Mouse (Mus musculus): ENCODE results near the gene Ewsr1. TPM values are rescaled to one million over a fixed set of nuclear protein-coding genes. Genes with fewer than 3 reads are reported as not detected.

The Ewsr1 gene
- polyA plus RNA-seq, 1 experiment from 2014 or later = 511 TPM

DNA sequence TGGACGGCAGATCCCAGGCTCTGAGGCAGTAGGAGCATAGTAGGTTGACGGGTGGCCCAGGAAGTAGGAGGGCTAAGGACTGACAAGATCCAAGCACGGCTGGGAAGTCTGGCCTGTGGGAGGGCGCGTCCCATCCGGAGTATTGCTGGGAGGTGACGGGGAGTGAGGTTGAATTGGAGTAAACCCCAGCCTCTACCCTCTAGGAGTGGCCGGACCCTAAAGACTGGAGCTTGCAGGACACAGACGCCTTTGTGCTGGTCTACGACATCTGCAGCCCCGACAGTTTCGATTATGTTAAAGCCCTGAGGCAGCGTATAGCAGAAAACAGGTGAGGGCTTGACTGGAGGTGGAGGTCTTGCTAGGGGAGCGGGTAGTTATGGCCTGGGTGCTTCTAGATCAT lies 39.8 kb downstream of the Ewsr1 start:
- Histone ChIP-seq H3K4me2 (ENCODE audit: low read depth, severe bottlenecking) (no peak overlapping the region), H3K27me3 (ENCODE audit: control insufficient read depth, insufficient read depth, low read length) (peaks cover 85% of the 10 kb centered on the region), H3K9me3 (ENCODE audit: control insufficient read depth, low read length) (no peaks in the 10 kb centered on the region), H3K36me3 (ENCODE audit: control insufficient read depth, insufficient read depth, low read length) (no peaks in the 10 kb centered on the region), H3K27ac (replicated peaks; ENCODE audit: low read depth, low read length) (no peak overlapping the region), H3K4me3 (ENCODE audit: low read depth, low read length) (no peak overlapping the region), H3K9ac (ENCODE audit: low read length) (no peak overlapping the region), H3K4me1 (ENCODE audit: control insufficient read depth, insufficient read depth, low read length) (peaks cover 47% of the 10 kb centered on the region)
- 17% methylated on average over 14 of the region's 14 CpGs for WGBS
- no peak for ATAC-seq (ENCODE audit: insufficient number of reproducible peaks, low FRiP score, low TSS enrichment, low read depth)
- DNase-seq (ENCODE audit: low spot score) = peak; percentile 56

DNA sequence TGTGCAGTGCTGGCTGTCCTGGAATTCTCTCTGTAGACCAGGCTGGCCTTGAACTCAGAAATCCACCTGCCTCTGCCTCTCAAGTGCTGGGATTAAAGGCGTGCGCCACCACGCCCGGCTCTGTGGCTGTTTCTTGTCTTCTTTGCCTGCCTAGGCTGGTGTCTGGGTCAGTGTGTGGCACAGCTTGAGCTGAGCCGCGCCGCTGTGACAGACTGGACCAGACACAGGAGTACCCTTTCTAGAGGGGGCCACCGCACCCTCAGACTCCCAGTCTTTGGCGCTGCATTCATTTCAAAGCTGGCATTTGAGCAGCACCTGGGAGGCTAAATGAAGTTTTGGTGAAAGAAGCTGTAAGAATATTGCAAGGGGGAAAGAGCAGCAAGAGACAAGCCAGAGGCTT lies 40.3 kb downstream of the Ewsr1 start:
- no peak overlapping the region for H3K4me2 ChIP-seq (ENCODE audit: low read depth, severe bottlenecking)
- WGBS = 33% methylated on average over 9 of the region's 9 CpGs
- no peak overlapping the region for H3K9ac ChIP-seq (ENCODE audit: low read length)
- peaks cover 45% of the 10 kb centered on the region for H3K4me1 ChIP-seq (ENCODE audit: control insufficient read depth, insufficient read depth, low read length)
- H3K27ac ChIP-seq (replicated peaks; ENCODE audit: low read depth, low read length) = no peak overlapping the region
- no peak for ATAC-seq (ENCODE audit: insufficient number of reproducible peaks, low FRiP score, low TSS enrichment, low read depth)
- DNase-seq (ENCODE audit: low spot score) = no peak
- no peaks in the 10 kb centered on the region for H3K36me3 ChIP-seq (ENCODE audit: control insufficient read depth, insufficient read depth, low read length)
- no peak overlapping the region for H3K4me3 ChIP-seq (ENCODE audit: low read depth, low read length)
- peaks cover 81% of the 10 kb centered on the region for H3K27me3 ChIP-seq (ENCODE audit: control insufficient read depth, insufficient read depth, low read length)
- H3K9me3 ChIP-seq (ENCODE audit: control insufficient read depth, low read length) = no peaks in the 10 kb centered on the region

DNA sequence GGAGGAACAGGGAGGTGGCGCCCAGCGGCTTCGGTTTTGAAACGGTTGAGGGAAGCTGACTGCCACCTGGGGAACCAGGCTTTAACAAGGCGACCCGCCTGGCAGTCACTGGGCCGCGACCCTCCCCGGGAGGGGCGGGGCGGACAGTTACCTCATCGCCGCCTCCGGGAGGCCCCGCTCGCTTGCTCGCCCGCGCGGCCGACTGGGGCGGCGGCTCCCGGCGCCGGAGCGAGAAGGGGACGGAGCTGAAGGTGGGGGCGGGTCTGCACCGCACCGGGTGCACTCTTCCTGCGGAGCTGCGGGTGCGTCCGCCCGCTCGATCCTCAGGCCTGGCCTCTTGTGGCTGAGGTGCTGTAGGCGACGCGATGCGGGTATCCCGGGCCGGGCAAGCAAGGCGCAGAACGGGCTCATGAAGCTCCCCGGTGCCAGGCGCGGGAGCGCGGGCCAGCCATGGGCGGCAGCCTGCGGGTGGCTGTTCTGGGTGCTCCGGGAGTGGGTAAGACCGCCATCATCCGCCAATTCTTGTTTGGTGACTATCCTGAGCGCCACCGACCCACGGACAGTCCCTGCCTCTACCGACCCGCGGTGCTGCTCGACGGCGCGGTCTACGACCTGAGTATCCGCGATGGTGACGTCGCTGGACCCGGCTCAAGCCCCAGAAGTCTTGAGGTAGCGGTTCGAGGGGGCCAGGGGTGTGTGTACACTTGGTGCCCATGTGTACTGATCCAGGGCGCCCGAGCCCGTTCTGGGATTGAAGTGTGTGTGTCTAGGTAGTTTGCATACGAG lies 41.0 kb downstream of the Ewsr1 start, which contains the start of gene Rasl10a:
TSS of gene Rasl10a (plus strand) at position 273 of the 786 bp plus-strand sequence.
- H3K4me1 ChIP-seq (ENCODE audit: control insufficient read depth, insufficient read depth, low read length) = peaks cover 45% of the 10 kb centered on the region
- H3K4me2 ChIP-seq (ENCODE audit: low read depth, severe bottlenecking) = peak within 1 kb of the TSS; percentile 81
- peak within 1 kb of the TSS; percentile 43 for H3K9ac ChIP-seq (ENCODE audit: low read length)
- peaks cover 74% of the 10 kb centered on the region for H3K27me3 ChIP-seq (ENCODE audit: control insufficient read depth, insufficient read depth, low read length)
- peak within 1 kb of the TSS; percentile 33 for H3K4me3 ChIP-seq (ENCODE audit: low read depth, low read length)
- H3K36me3 ChIP-seq (ENCODE audit: control insufficient read depth, insufficient read depth, low read length) = no peaks in the 10 kb centered on the region
- ATAC-seq (ENCODE audit: insufficient number of reproducible peaks, low FRiP score, low TSS enrichment, low read depth) (no peak), DNase-seq (ENCODE audit: low spot score) (peak; percentile 61)
- 1% methylated on average over 76 of the region's 77 CpGs for WGBS
- no peak within 1 kb of the TSS for H3K27ac ChIP-seq (replicated peaks; ENCODE audit: low read depth, low read length)
- no peaks in the 10 kb centered on the region for H3K9me3 ChIP-seq (ENCODE audit: control insufficient read depth, low read length)

DNA sequence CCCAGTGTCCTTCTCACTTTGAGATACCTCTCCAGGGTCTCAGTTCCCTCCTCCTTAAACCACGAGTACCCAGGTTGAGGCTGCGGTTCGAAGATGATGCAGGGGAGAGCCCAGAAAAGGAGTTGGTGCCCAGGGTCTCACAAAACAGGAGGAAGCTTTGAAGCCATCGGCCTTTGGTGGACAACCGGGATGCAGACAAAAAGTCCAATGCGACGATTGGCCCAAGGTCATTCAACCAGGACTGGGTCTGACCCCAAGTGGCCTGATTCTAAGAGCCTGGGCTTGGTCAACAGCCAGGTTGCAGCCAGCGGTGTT lies 41.6 kb downstream of the Ewsr1 start:
- no peak for DNase-seq (ENCODE audit: low spot score)
- 17% methylated on average over 8 of the region's 8 CpGs for WGBS
- Histone ChIP-seq H3K4me3 (ENCODE audit: low read depth, low read length) (peak overlapping the region; percentile 33), H3K4me2 (ENCODE audit: low read depth, severe bottlenecking) (peak overlapping the region; percentile 81), H3K36me3 (ENCODE audit: control insufficient read depth, insufficient read depth, low read length) (no peaks in the 10 kb centered on the region), H3K27me3 (ENCODE audit: control insufficient read depth, insufficient read depth, low read length) (peaks cover 68% of the 10 kb centered on the region), H3K9ac (ENCODE audit: low read length) (peak overlapping the region; percentile 43; the same call in 1 of the 2 replicates), H3K27ac (replicated peaks; ENCODE audit: low read depth, low read length) (no peak overlapping the region), H3K9me3 (ENCODE audit: control insufficient read depth, low read length) (no peaks in the 10 kb centered on the region), H3K4me1 (ENCODE audit: control insufficient read depth, insufficient read depth, low read length) (peaks cover 40% of the 10 kb centered on the region)
- no peak for ATAC-seq (ENCODE audit: insufficient number of reproducible peaks, low FRiP score, low TSS enrichment, low read depth)

DNA sequence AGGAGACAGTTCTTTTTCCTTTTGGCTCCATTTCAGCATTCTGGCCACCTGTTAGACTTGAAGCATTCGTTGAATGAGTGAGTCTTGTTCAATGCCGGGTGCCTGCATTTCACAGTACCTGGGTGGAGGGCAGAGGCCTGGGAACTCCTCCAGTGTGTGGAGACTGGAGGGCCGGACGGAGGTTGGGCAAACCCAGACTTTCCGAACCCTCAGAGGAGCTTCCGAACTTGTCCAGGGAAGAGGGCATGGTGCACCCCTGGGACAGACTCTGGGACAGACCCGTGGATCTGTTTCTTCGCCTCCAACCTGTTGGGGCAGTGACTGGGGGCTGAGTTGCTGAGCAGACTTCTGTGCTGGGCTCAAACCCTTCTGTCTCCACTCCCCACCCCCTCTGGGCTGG lies 42.0 kb downstream of the Ewsr1 start:
- no peak overlapping the region for H3K4me2 ChIP-seq (ENCODE audit: low read depth, severe bottlenecking)
- no peak overlapping the region for H3K27ac ChIP-seq (replicated peaks; ENCODE audit: low read depth, low read length)
- H3K36me3 ChIP-seq (ENCODE audit: control insufficient read depth, insufficient read depth, low read length) = no peaks in the 10 kb centered on the region
- WGBS = 56% methylated on average over 8 of the region's 8 CpGs
- DNase-seq (ENCODE audit: low spot score) = no peak
- H3K27me3 ChIP-seq (ENCODE audit: control insufficient read depth, insufficient read depth, low read length) = peaks cover 64% of the 10 kb centered on the region
- no peak for ATAC-seq (ENCODE audit: insufficient number of reproducible peaks, low FRiP score, low TSS enrichment, low read depth)
- H3K4me1 ChIP-seq (ENCODE audit: control insufficient read depth, insufficient read depth, low read length) = peaks cover 36% of the 10 kb centered on the region
- H3K9ac ChIP-seq (ENCODE audit: low read length) = no peak overlapping the region
- H3K4me3 ChIP-seq (ENCODE audit: low read depth, low read length) = no peak overlapping the region
- H3K9me3 ChIP-seq (ENCODE audit: control insufficient read depth, low read length) = no peaks in the 10 kb centered on the region

DNA sequence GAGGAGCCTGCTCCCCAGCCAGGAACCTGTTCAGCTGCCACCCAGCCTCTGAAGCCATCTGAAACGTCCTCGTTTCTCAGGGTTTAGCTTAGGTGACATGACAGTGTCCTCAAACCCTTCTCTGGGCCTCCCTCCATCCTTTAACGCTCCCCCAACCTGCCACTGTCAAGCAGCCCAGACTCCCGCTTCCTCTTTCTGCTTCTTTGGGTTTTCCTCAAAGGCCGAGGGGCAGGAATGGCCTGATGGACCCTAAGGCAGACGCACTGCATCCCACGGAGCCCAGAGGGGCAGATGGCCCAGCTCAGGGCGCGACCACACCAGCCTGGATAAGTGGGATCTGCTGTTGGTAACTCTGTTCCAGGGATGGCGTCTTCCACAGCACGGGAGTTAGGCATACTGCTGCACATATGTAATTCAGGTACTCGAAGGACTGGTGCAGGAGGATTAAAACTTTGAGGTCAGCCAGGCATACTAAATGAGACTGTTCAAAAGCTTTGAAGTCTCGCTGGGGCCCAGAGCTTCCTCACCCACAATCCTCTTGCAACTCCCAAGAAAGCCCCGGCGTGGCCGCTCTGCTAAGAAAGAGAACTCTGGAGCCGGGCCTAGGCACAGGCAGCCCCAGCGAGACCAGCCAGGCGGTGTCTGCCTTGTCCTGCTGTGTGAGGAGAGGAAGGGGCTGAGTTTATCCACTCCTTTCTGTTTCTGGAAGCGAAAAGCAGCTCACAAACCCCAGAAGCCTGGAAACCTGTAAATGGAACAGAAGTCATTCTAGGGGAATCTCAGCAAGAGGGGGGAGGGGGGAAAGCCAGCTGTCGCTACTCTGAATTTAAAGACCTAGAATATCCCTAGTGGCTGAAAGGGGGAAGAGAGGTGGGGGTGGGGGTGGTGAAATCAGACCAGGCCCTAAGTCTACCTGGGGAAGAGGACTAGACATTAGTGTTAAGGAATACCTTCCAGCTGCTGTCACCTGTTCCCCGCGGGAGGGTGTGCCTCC lies 42.8 kb downstream of the Ewsr1 start:
- peak overlapping the region; percentile 47; the same call in 1 of the 2 replicates for H3K9ac ChIP-seq (ENCODE audit: low read length)
- 32% methylated on average over 23 of the region's 23 CpGs for WGBS

DNA sequence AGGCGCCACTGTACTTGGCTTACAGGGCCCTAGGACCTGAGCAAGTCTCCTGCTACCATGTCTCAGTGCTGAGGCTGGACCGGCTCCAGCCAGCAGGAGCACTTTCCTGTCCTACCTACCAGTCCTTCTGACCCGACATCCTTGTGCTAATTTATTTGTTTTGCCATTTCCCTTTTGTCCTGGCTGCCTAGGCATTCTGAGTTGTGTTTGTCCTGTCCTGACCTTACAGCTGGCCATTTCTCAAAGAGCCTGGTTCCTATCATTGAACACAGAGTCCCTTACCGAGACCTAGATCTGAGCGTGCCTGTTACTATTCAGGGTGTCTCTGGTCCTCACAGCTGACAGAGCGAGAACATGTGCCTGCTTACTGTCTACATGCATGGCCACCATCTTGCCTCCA lies 44.2 kb downstream of the Ewsr1 start:
- Histone ChIP-seq H3K27ac (replicated peaks; ENCODE audit: low read depth, low read length) (no peak overlapping the region), H3K27me3 (ENCODE audit: control insufficient read depth, insufficient read depth, low read length) (peaks cover 42% of the 10 kb centered on the region), H3K4me2 (ENCODE audit: low read depth, severe bottlenecking) (no peak overlapping the region), H3K4me1 (ENCODE audit: control insufficient read depth, insufficient read depth, low read length) (peaks cover 22% of the 10 kb centered on the region), H3K9ac (ENCODE audit: low read length) (no peak overlapping the region), H3K4me3 (ENCODE audit: low read depth, low read length) (no peak overlapping the region), H3K9me3 (ENCODE audit: control insufficient read depth, low read length) (no peaks in the 10 kb centered on the region), H3K36me3 (ENCODE audit: control insufficient read depth, insufficient read depth, low read length) (no peaks in the 10 kb centered on the region)
- WGBS = 64% methylated on average over 6 of the region's 6 CpGs
- DNase-seq (ENCODE audit: low spot score) (no peak), ATAC-seq (ENCODE audit: insufficient number of reproducible peaks, low FRiP score, low TSS enrichment, low read depth) (no peak)

More for the DNA sequence above, 42.8 kb downstream of the Ewsr1 start:
- H3K36me3 ChIP-seq (ENCODE audit: control insufficient read depth, insufficient read depth, low read length) = no peaks in the 10 kb centered on the region
- H3K4me2 ChIP-seq (ENCODE audit: low read depth, severe bottlenecking) = no peak overlapping the region
- H3K9me3 ChIP-seq (ENCODE audit: control insufficient read depth, low read length) = no peaks in the 10 kb centered on the region
- ATAC-seq (ENCODE audit: insufficient number of reproducible peaks, low FRiP score, low TSS enrichment, low read depth) = no peak
- peaks cover 27% of the 10 kb centered on the region for H3K4me1 ChIP-seq (ENCODE audit: control insufficient read depth, insufficient read depth, low read length)
- peak; percentile 55 for DNase-seq (ENCODE audit: low spot score)
- peaks cover 56% of the 10 kb centered on the region for H3K27me3 ChIP-seq (ENCODE audit: control insufficient read depth, insufficient read depth, low read length)
- H3K4me3 ChIP-seq (ENCODE audit: low read depth, low read length) = no peak overlapping the region
- no peak overlapping the region for H3K27ac ChIP-seq (replicated peaks; ENCODE audit: low read depth, low read length)

DNA sequence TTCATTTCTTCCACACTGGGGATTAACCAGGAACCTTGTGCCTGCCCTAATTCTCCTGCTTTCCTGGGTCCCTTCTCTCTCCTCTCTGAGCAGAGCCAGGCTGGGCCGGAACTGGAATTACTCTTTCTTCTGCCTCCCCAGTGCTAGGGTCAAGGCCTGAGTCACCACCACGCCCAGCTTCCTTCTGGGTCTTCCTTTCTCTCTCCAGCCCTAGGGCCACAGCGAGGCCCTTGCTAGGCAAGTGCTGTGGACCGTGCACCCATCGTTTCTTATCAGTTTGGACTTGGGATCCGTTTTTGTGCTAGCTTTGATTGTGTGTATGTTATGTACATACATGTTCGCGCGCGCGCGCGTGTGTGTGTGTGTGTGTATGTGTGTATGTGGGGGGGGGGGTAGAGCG lies 44.9 kb downstream of the Ewsr1 start:
- Histone ChIP-seq H3K27me3 (ENCODE audit: control insufficient read depth, insufficient read depth, low read length) (peaks cover 35% of the 10 kb centered on the region), H3K9me3 (ENCODE audit: control insufficient read depth, low read length) (no peaks in the 10 kb centered on the region), H3K4me1 (ENCODE audit: control insufficient read depth, insufficient read depth, low read length) (peaks cover 19% of the 10 kb centered on the region), H3K4me2 (ENCODE audit: low read depth, severe bottlenecking) (no peak overlapping the region), H3K9ac (ENCODE audit: low read length) (no peak overlapping the region), H3K4me3 (ENCODE audit: low read depth, low read length) (no peak overlapping the region), H3K27ac (replicated peaks; ENCODE audit: low read depth, low read length) (no peak overlapping the region), H3K36me3 (ENCODE audit: control insufficient read depth, insufficient read depth, low read length) (no peaks in the 10 kb centered on the region)
- 87% methylated on average over 14 of the region's 14 CpGs for WGBS
- DNase-seq (ENCODE audit: low spot score) (no peak), ATAC-seq (ENCODE audit: insufficient number of reproducible peaks, low FRiP score, low TSS enrichment, low read depth) (no peak)
